ENCODE assay signal across 23 mouse cellular contexts in genomic region chr5:29853035-29853434, GRCm38 (mm10).
DNase-seq lines count a peak whose midpoint lies in the region; ATAC-seq lines count a peak whose summit lies in the region.
"Had no signal": no experiment of that assay in that cellular context is flagged by ENCODE, and none has a peak within 500 bp of the region (broad histone marks: within the 10 kb centered on the region; RNA-seq: fewer than 3 reads in every experiment).

No protein-coding gene starts in this region.

- H3K9ac ChIP-seq in heart, embryonic 11.5 days (ENCODE audit: low read depth, low read length) = no peak overlapping the region
- H3K9ac ChIP-seq: embryonic facial prominence, embryonic 13.5 days; forebrain, embryonic 12.5 days; heart, embryonic 15.5 days; hindbrain, embryonic 13.5 days had no signal

- no peak for ATAC-seq in heart, embryonic 11.5 days (replicated peaks; ENCODE audit: insufficient number of reproducible peaks, low FRiP score, low TSS enrichment)
- ATAC-seq: forebrain, embryonic 16.5 days; hindbrain, postnatal 0 days had no signal

- H3K4me3 ChIP-seq in heart, embryonic 11.5 days (ENCODE audit: low read depth, low read length) = no peak overlapping the region
- H3K4me3 ChIP-seq in macrophage (ENCODE audit: inconsistent target) = no peak overlapping the region
- H3K4me3 ChIP-seq: embryonic facial prominence, embryonic 13.5 days; forebrain, embryonic 12.5 days; heart, embryonic 10.5 days; heart, embryonic 15.5 days; hindbrain, embryonic 13.5 days had no signal

- no peaks in the 10 kb centered on the region for H3K36me3 ChIP-seq in heart, embryonic 11.5 days (ENCODE audit: control insufficient read depth, insufficient read depth, low read length)
- no peaks in the 10 kb centered on the region for H3K36me3 ChIP-seq in macrophage (ENCODE audit: inconsistent target)
- no peaks in the 10 kb centered on the region for H3K36me3 ChIP-seq in splenic B cell, adult 2 months (ENCODE audit: control insufficient read depth, insufficient read depth, low read length, poor library complexity, severe bottlenecking)
- H3K36me3 ChIP-seq: embryonic facial prominence, embryonic 13.5 days; forebrain, embryonic 12.5 days; heart, embryonic 10.5 days; heart, embryonic 15.5 days; hindbrain, embryonic 13.5 days had no signal

- H3K9me3 ChIP-seq in heart, embryonic 11.5 days (replicated peaks; ENCODE audit: control insufficient read depth, low read length) = no peaks in the 10 kb centered on the region
- H3K9me3 ChIP-seq: embryonic facial prominence, embryonic 13.5 days; forebrain, embryonic 12.5 days; heart, embryonic 10.5 days; heart, embryonic 15.5 days; hindbrain, embryonic 13.5 days had no signal

- H3K27ac ChIP-seq in heart, embryonic 11.5 days (ENCODE audit: low read depth, low read length) = no peak overlapping the region
- 0 out of 2 replicates have a peak overlapping the region, but pooled peaks have one; percentile 35 for H3K27ac ChIP-seq in macrophage
- H3K27ac ChIP-seq: embryonic facial prominence, embryonic 13.5 days; forebrain, embryonic 12.5 days; heart, embryonic 10.5 days; heart, embryonic 15.5 days; hindbrain, embryonic 13.5 days; hindbrain, postnatal 0 days had no signal

- H3K4me2 ChIP-seq in heart, embryonic 11.5 days = no peak overlapping the region
- H3K4me2 ChIP-seq: embryonic facial prominence, embryonic 13.5 days; forebrain, embryonic 12.5 days; heart, embryonic 15.5 days; hindbrain, embryonic 13.5 days had no signal

- no peaks in the 10 kb centered on the region for H3K27me3 ChIP-seq in heart, embryonic 11.5 days (ENCODE audit: control insufficient read depth, insufficient read depth, low read length)
- H3K27me3 ChIP-seq in splenic B cell, adult 2 months (ENCODE audit: control insufficient read depth, insufficient read depth, low read length, poor library complexity, severe bottlenecking) = no peaks in the 10 kb centered on the region
- H3K27me3 ChIP-seq: embryonic facial prominence, embryonic 13.5 days; forebrain, embryonic 12.5 days; heart, embryonic 15.5 days; hindbrain, embryonic 13.5 days had no signal

- no peaks in the 10 kb centered on the region for H3K79me2 ChIP-seq in macrophage (ENCODE audit: inconsistent target)

- WGBS in heart, embryonic 11.5 days (ENCODE audit: insufficient replicate concordance) = 59% methylated on average over 1 of the region's 1 CpGs
- WGBS in macrophage (ENCODE audit: missing documents) = 19% methylated on average over 1 of the region's 1 CpGs

- peak; percentile 61 for DNase-seq in heart, adult 11 months
- DNase-seq in spleen, postnatal 36 days (ENCODE audit: low spot score in 2 of 2) = peak; percentile 22 to 44
- DNase-seq in spleen, adult 12 weeks (ENCODE audit: low spot score) = no peak
- DNase-seq in splenic B cell, adult 2 months (ENCODE audit: low read depth, low spot score) = peak; percentile 80
- DNase-seq in thymus, adult 18-20 months = no peak
- no peak for DNase-seq in neural tube, embryonic 10.5 days (ENCODE audit: extremely low spot score, low spot score)
- DNase-seq: adrenal gland, adult 2 months; adrenal gland, postnatal 36 days; cerebellum, adult 11 months; cerebellum, adult 8-10 months; cerebellum, postnatal 25 days; gastrocnemius, postnatal 25 days; heart, adult 18-20 months; heart, postnatal 14 days had no signal

- no peaks in the 10 kb centered on the region for H3K4me1 ChIP-seq in heart, embryonic 11.5 days (ENCODE audit: control insufficient read depth, insufficient read depth, low read length)
- H3K4me1 ChIP-seq: embryonic facial prominence, embryonic 13.5 days; forebrain, embryonic 12.5 days; heart, embryonic 10.5 days; heart, embryonic 15.5 days had no signal

Comparison
In these comparisons a context has a peak if more than half of its experiments do, and no peak if none do; other contexts are left out.
1. DNase-seq: peak in heart, adult 11 months (single experiment), spleen, postnatal 36 days (2 of 2) and splenic B cell, adult 2 months (single experiment); none in spleen, adult 12 weeks (single experiment), thymus, adult 18-20 months (0 of 2) and neural tube, embryonic 10.5 days (single experiment).